Mouse (Mus musculus) heart, adult 2 months (tissue): Measurements from ENCODE around the gene Caly.

ENCODE experiments used
- CTCF ChIP-seq: fragments of 200-600 bp; IDR thresholded peaks from 2 replicates; pipeline ENCODE4 v1.8.1; 2022; ENCODE audit warnings: antibody characterized with exemption, mild to moderate bottlenecking, moderate library complexity
- EP300 ChIP-seq: fragments of 200-500 bp; IDR thresholded peaks from 2 replicates; pipeline ENCODE4 v1.6.1; 2011; ENCODE audit warnings: low read depth, low read length, control low read depth; ENCODE audit not compliant: insufficient read depth

- TF ChIP-seq CTCF (no peak), EP300 (no peak)
Observed at GRCm38 (mm10) chr7:140094954-140095353, 12.6 kb upstream of the Caly start.
